Mouse (Mus musculus) brain, embryonic 14.5 days (tissue): ENCODE measurements around the gene Cdkl3.
"Not testable (repeated sequence)": the region's sequence is repeated elsewhere in the genome, so short reads cannot be mapped to it uniquely, and the experiment has no call there.

Source experiments
- CTCF ChIP-seq: fragments of 200-500 bp; IDR thresholded peaks from 2 replicates; pipeline ENCODE4 v1.5.1; 2012; ENCODE audit warnings: inconsistent platforms, mild to moderate bottlenecking, moderate library complexity, borderline replicate concordance; ENCODE audit not compliant: insufficient read depth, insufficient read length; ENCODE audit errors: extremely low read depth
- POLR2A ChIP-seq: fragments of 200-500 bp; IDR thresholded peaks from 2 replicates; pipeline ENCODE4 v1.6.1; 2012; ENCODE audit warnings: mild to moderate bottlenecking, inconsistent platforms, borderline replicate concordance; ENCODE audit not compliant: poor library complexity, insufficient read depth, insufficient read length, severe bottlenecking; ENCODE audit errors: extremely low read depth

DNA sequence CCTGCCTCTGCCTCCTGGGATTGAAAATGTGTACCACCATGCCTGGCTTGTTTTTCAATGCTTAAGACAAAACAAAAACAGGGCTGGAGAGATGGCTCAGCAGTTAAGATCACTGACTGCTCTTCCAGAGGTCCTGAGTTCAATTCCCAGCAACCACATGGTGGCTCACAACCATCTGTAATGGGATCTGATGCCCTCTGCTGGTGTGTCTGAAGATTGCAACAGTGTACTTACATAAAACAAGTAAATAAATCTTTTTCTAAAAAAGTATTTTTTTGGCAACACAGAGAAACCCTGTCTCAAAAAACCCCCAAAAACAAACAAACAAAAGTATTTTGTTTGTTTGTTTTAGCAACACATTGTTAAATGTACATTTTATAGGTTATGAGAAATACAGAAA is 116.4 kb downstream of the Cdkl3 start:
- TF ChIP-seq POLR2A, CTCF: not testable (repeated sequence)
